Mouse (Mus musculus): Measurements from ENCODE around the gene Klhdc8b. TPM values are rescaled to one million over a fixed set of nuclear protein-coding genes. Genes with fewer than 3 reads are reported as not detected.

The Klhdc8b gene
- polyA plus RNA-seq (2015; fragmentation: Nextera tagmentation; extraction: Ambion mirVana), result 55.7 and 62.2 TPM in 2 replicates

DNA sequence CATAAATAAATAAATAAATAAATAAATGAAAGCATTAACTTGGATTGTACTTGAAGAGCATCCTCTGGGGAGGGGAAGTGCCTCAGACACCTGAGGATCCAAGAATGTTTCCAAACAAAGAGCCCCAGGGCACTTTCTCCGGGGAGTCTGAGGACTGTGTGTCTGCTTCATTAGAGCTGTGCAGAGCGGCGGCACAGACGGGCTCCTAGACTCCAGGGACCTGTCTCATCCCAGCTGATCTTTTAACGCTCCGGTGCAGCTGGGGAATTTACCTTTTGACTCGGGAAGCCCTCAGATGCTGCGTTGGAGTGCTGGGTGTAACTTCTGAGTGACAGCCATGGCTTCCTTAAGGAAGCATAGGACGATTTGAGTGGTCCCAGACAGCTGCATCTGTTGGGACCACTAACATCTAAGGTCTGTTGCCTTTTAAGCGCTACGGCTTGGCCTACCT, at the start of gene Klhdc8b:
TSS of gene Klhdc8b (minus strand) at position 401 of the 451 bp plus-strand sequence.
- Histone ChIP-seq H3K4me3 (peak within 1 kb of the TSS; percentile 93), H3K27me3 (no peaks in the 10 kb centered on the region), H3K36me3 (peaks cover 33% of the 10 kb centered on the region), H3K4me1 (peaks cover 15% of the 10 kb centered on the region), H3K9me3 (no peaks in the 10 kb centered on the region), H3K4me2 (replicated peaks) (peak within 1 kb of the TSS; percentile 85), H3K27ac (replicated peaks) (peak within 1 kb of the TSS; percentile 67), H3K9ac (replicated peaks) (peak within 1 kb of the TSS; percentile 90)
- 24% methylated on average over 11 of the region's 11 CpGs for WGBS
- peak; percentile 9; the same call in 1 of the 2 replicates for ATAC-seq (replicated peaks)

GRCm38 (mm10) chr9:108508776-108509175, 47.4 kb upstream of the Klhdc8b start:
- Histone ChIP-seq H3K36me3 (peaks cover 27% of the 10 kb centered on the region), H3K27ac (replicated peaks) (no peak overlapping the region), H3K9ac (replicated peaks) (no peak overlapping the region), H3K4me2 (replicated peaks) (peak overlapping the region; percentile 87), H3K4me1 (peaks cover 20% of the 10 kb centered on the region), H3K4me3 (peak overlapping the region; percentile 68; the same call in 1 of the 2 replicates), H3K27me3 (no peaks in the 10 kb centered on the region), H3K9me3 (no peaks in the 10 kb centered on the region)
- no peak for ATAC-seq (replicated peaks)
- WGBS, result 87% methylated on average over 7 of the region's 7 CpGs

- Histone ChIP-seq H3K27me3 (no peaks in the 10 kb centered on the region), H3K36me3 (peaks cover 26% of the 10 kb centered on the region), H3K4me2 (replicated peaks) (peak within 1 kb of the TSS; percentile 87), H3K4me3 (peak within 1 kb of the TSS; percentile 68), H3K9me3 (no peaks in the 10 kb centered on the region), H3K4me1 (peaks cover 20% of the 10 kb centered on the region), H3K9ac (replicated peaks) (peak within 1 kb of the TSS; percentile 56), H3K27ac (replicated peaks) (peak within 1 kb of the TSS; percentile 84)
- ATAC-seq (replicated peaks), result peak; percentile 98
- WGBS, result under 1% methylated on average over 37 of the region's 37 CpGs
These were observed 46.4 kb upstream of the Klhdc8b start, which contains the start of gene Qars for GRCm38 (mm10) chr9:108507619-108508434. Qars (plus strand) TSS chr9:108507706.

DNA sequence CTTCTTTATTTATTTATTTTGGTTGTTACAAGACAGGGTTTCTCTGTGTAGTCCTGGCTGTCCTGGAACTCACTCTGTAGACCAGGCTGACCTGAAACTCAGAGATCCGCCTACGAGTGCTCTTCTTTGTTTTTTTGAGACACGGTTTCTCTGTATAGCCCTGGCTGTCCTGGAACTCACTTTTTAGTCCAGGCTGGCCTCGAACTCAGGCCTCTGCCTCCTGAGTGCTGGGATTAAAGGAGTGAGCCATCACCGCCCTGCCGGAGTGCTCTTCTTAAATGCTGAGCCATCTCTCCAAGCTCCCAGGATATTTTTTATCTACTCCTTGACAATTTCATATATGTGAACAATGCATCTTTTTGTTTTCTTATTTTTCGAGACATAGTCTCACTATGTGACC, 45.5 kb upstream of the Klhdc8b start:
- Histone ChIP-seq H3K27ac (replicated peaks) (no peak overlapping the region), H3K4me3 (0 out of 2 replicates have a peak overlapping the region, but pooled peaks have one; percentile 68), H3K4me2 (replicated peaks) (no peak overlapping the region), H3K9me3 (no peaks in the 10 kb centered on the region), H3K9ac (replicated peaks) (no peak overlapping the region), H3K36me3 (peaks cover 24% of the 10 kb centered on the region), H3K27me3 (no peaks in the 10 kb centered on the region), H3K4me1 (peaks cover 20% of the 10 kb centered on the region)
- no peak for ATAC-seq (replicated peaks)
- 91% methylated on average over 7 of the region's 7 CpGs for WGBS

DNA sequence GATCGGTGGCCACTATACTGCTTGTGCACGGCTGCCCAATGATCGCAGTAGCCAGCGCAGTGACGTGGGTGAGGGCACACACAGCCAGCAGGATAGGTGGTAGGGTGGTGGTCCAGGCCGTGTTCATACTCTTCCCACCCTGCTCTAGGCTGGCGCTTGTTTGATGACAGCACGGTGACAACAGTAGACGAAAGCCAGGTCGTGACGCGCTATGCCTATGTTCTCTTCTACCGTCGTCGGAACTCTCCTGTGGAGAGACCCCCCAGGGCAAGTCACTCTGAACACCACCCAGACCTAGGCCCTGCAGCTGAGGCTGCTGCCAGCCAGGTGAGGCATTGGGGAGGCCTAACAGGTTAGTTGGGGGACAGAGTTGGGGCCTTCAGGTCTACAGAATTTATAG, 38.6 kb upstream of the Klhdc8b start:
- H3K36me3 ChIP-seq, result peaks cover 84% of the 10 kb centered on the region
- no peaks in the 10 kb centered on the region for H3K27me3 ChIP-seq
- no peak for ATAC-seq (replicated peaks)
- no peaks in the 10 kb centered on the region for H3K4me1 ChIP-seq
- no peaks in the 10 kb centered on the region for H3K9me3 ChIP-seq
- no peak overlapping the region for H3K9ac ChIP-seq (replicated peaks)
- H3K4me3 ChIP-seq, result no peak overlapping the region
- no peak overlapping the region for H3K4me2 ChIP-seq (replicated peaks)
- WGBS, result 94% methylated on average over 15 of the region's 15 CpGs
- no peak overlapping the region for H3K27ac ChIP-seq (replicated peaks)

- peaks cover 91% of the 10 kb centered on the region for H3K36me3 ChIP-seq
- no peak overlapping the region for H3K4me2 ChIP-seq (replicated peaks)
- 94% methylated on average over 7 of the region's 7 CpGs for WGBS
- no peaks in the 10 kb centered on the region for H3K9me3 ChIP-seq
- no peak overlapping the region for H3K9ac ChIP-seq (replicated peaks)
- H3K27me3 ChIP-seq, result no peaks in the 10 kb centered on the region
- no peak overlapping the region for H3K27ac ChIP-seq (replicated peaks)
- H3K4me1 ChIP-seq, result no peaks in the 10 kb centered on the region
- H3K4me3 ChIP-seq, result no peak overlapping the region
- no peak for ATAC-seq (replicated peaks)
These were observed 37.9 kb upstream of the Klhdc8b start for GRCm38 (mm10) chr9:108499231-108499630.

DNA sequence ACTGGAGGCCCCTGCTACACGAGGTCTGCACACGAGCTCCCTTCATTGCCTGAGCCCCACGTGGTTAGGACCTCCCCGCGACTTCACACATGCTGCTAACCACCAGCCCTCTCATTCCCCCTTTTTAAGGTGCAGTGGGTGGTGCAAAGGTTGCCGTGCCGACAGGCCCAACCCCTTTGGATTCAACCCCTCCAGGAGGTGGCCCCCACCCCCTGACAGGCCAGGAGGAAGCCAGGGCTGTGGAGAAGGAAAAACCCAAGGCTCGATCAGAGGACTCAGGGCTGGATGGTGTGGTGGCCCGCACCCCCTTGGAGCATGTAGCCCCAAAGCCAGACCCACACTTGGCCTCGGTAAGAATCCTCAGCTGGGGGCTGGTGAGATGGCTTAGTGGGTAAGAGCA, 33.5 kb upstream of the Klhdc8b start:
- Histone ChIP-seq H3K4me2 (replicated peaks) (no peak overlapping the region), H3K36me3 (peaks cover 76% of the 10 kb centered on the region), H3K27me3 (no peaks in the 10 kb centered on the region), H3K4me3 (no peak overlapping the region), H3K27ac (replicated peaks) (no peak overlapping the region), H3K4me1 (peaks cover 19% of the 10 kb centered on the region), H3K9me3 (no peaks in the 10 kb centered on the region), H3K9ac (replicated peaks) (no peak overlapping the region)
- WGBS, result 86% methylated on average over 10 of the region's 10 CpGs
- no peak for ATAC-seq (replicated peaks)

- no peak overlapping the region for H3K4me3 ChIP-seq
- H3K4me1 ChIP-seq, result peaks cover 20% of the 10 kb centered on the region
- peaks cover 70% of the 10 kb centered on the region for H3K36me3 ChIP-seq
- no peak overlapping the region for H3K9ac ChIP-seq (replicated peaks)
- ATAC-seq (replicated peaks), result no peak
- no peaks in the 10 kb centered on the region for H3K9me3 ChIP-seq
- H3K4me2 ChIP-seq (replicated peaks), result no peak overlapping the region
- no peaks in the 10 kb centered on the region for H3K27me3 ChIP-seq
- 97% methylated on average over 19 of the region's 19 CpGs for WGBS
- H3K27ac ChIP-seq (replicated peaks), result no peak overlapping the region
These were observed 32.9 kb upstream of the Klhdc8b start for GRCm38 (mm10) chr9:108494146-108494825.

GRCm38 (mm10) chr9:108493246-108493645, 31.9 kb upstream of the Klhdc8b start:
- no peak for ATAC-seq (replicated peaks)
- Histone ChIP-seq H3K27me3 (no peaks in the 10 kb centered on the region), H3K27ac (replicated peaks) (no peak overlapping the region), H3K9ac (replicated peaks) (no peak overlapping the region), H3K4me3 (no peak overlapping the region), H3K9me3 (no peaks in the 10 kb centered on the region), H3K4me2 (replicated peaks) (no peak overlapping the region), H3K4me1 (peaks cover 20% of the 10 kb centered on the region), H3K36me3 (peaks cover 59% of the 10 kb centered on the region)
- whole genome bisulfite sequencing, result 94% methylated on average over 8 of the region's 8 CpGs

GRCm38 (mm10) chr9:108492043-108492750, 30.8 kb upstream of the Klhdc8b start:
- Histone ChIP-seq H3K4me3 (peak overlapping the region; percentile 80; the same call in 1 of the 2 replicates), H3K27me3 (no peaks in the 10 kb centered on the region), H3K4me2 (replicated peaks) (peak overlapping the region; percentile 63), H3K4me1 (peaks cover 20% of the 10 kb centered on the region), H3K27ac (replicated peaks) (no peak overlapping the region), H3K36me3 (peaks cover 49% of the 10 kb centered on the region), H3K9me3 (no peaks in the 10 kb centered on the region), H3K9ac (replicated peaks) (peak overlapping the region; percentile 17)
- 89% methylated on average over 16 of the region's 16 CpGs for WGBS
- ATAC-seq (replicated peaks), result no peak

DNA sequence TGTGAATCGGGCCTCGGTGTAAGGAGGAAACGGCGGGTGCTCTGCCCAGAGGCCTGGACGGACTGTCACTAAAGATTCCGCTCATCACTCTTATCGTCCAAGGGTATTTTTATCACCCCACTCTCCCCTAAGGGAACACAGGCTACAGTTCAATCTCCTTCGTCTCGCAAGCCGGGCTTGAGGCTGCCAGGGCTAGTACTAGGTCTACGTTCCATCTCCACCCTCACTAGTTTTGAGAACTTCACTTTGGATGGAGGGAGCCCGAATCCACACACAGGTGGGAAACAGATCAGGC, 29.9 kb upstream of the Klhdc8b start:
- Histone ChIP-seq H3K4me1 (peaks cover 20% of the 10 kb centered on the region), H3K27me3 (no peaks in the 10 kb centered on the region), H3K9ac (replicated peaks) (peak overlapping the region; percentile 89), H3K9me3 (no peaks in the 10 kb centered on the region), H3K4me3 (peak overlapping the region; percentile 80), H3K36me3 (peaks cover 40% of the 10 kb centered on the region), H3K27ac (replicated peaks) (peak overlapping the region; percentile 94), H3K4me2 (replicated peaks) (peak overlapping the region; percentile 63)
- no peak for ATAC-seq (replicated peaks)
- WGBS, result 11% methylated on average over 12 of the region's 12 CpGs

Data from forebrain, embryonic 15.5 days (tissue).